Mouse (Mus musculus): ENCODE measurements around the gene Dcaf12l1.
"Not testable (repeated sequence)": the region's sequence is repeated elsewhere in the genome, so short reads cannot be mapped to it uniquely, and the experiment has no call there.

The Dcaf12l1 gene

DNA sequence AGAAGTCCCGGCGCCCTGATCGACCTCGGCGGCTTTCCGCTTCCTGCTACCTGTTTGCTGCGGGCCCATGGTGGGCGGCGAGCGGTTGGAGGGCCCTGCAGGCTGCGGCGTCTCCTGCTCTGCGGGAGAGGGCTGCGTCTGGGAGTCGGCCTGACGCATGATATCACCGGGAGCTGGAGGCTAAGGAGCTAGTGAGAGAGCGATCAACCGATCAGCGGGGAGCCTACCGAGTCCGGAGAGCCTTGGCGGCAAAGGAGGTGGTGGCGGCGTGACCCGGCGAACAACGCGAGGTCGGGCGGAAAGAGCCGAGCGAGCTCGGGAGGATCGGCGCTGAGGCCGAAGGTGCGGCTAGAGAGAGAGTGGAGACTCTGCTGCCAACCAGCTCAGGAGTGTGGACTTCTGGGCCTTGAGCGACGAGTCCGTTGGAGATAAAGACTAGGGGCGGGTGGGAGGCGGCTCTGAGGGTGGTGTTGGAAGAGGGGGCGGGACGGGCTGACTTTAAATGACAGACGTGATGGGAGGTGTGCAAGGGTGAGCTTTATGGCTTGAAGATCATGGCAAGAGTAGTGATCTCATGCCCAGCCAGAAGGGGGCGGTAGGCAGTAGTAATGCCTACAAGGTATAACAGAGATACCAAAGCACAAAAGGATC lies at the start of gene Dcaf12l1:
Dcaf12l1 (minus strand) TSS at position 437 of the 651 bp plus-strand sequence.
- no peak for DNase-seq (ENCODE audit: extremely low read depth, low read depth)

GRCm38 (mm10) chrX:44809356-44809755 lies 19.4 kb upstream of the Dcaf12l1 start:
- not testable (repeated sequence) for DNase-seq (ENCODE audit: extremely low read depth, low read depth)

GRCm38 (mm10) chrX:44789036-44789760 lies 799 bp downstream of the Dcaf12l1 start:
- DNase-seq (ENCODE audit: extremely low read depth, low read depth), result no peak
